Mouse (Mus musculus): Measurements from ENCODE around the gene Def6.
A peak's percentile ranks its signal among the peaks of the same experiment; 100 is the strongest.

GRCm38 (mm10) chr17:28233091-28233731, 25.6 kb downstream of the Def6 start:
- TF ChIP-seq CTCF (IDR thresholded peaks at IDR 0.05; ENCODE audit: extremely low read depth, insufficient read length, insufficient replicate concordance, low read depth, low read length) (peak; percentile 28; the same call in 1 of the 2 replicates), POLR2A (IDR thresholded peaks at IDR 0.05; ENCODE audit: low read depth, low read length) (0 out of 2 replicates have a peak, but pooled peaks have one; percentile 24)
